8 mouse cellular contexts compared by ENCODE assay signal in the genomic region with DNA sequence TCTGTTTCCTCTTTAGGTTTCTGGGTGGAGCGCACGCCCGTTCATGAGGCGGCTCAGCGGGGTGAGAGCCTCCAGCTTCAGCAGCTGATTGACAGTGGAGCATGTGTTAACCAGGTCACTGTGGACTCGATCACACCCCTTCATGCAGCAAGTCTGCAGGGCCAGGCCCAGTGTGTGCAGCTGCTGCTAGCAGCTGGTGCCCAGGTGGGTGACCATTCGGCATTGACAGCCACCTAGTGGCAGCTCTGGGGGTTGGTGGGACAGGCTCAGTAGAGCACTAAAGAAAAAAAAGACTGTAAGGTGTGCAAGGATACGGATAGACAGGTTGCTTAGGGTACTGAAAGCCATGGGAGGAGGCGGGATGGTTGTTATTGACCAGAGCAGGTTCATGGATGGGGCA. TPM values are rescaled to one million over a fixed set of nuclear protein-coding genes. Genes with fewer than 3 reads are reported as not detected.
A peak's percentile ranks its signal among the peaks of the same experiment; 100 is the strongest.
DNase-seq lines count a peak whose midpoint lies in the region; ATAC-seq and TF ChIP-seq lines count a peak whose summit lies in the region.

No protein-coding gene starts in this region.

- H3K4me2 ChIP-seq in limb, embryonic 15.5 days = no peak overlapping the region
- H3K4me2 ChIP-seq in midbrain, postnatal 0 days (ENCODE audit: low read depth, low read length, poor library complexity, severe bottlenecking) = no peak overlapping the region

- peak; percentile 45 for TF ChIP-seq CTCF in midbrain, postnatal 0 days (IDR thresholded peaks at IDR 0.05)

- no peaks in the 10 kb centered on the region for H3K9me3 ChIP-seq in limb, embryonic 15.5 days
- H3K9me3 ChIP-seq in midbrain, postnatal 0 days (ENCODE audit: low read length) = no peaks in the 10 kb centered on the region

- intact Hi-C loops in gastrocnemius, postnatal 14 days (cut with DNase I; ENCODE audit: low total_unique reads) = no loop called here
- intact Hi-C loops in gastrocnemius, postnatal 36 days (cut with DNase I) = no loop called here

- 0 out of 2 replicates have a peak, but pooled peaks cover 5% of the 10 kb centered on the region for H3K4me1 ChIP-seq in limb, embryonic 15.5 days
- no peaks in the 10 kb centered on the region for H3K4me1 ChIP-seq in midbrain, postnatal 0 days (ENCODE audit: insufficient read depth, low read length)

- no peak overlapping the region for H3K4me3 ChIP-seq in limb, embryonic 15.5 days
- H3K4me3 ChIP-seq in midbrain, postnatal 0 days (ENCODE audit: low read depth, low read length) = no peak overlapping the region

- WGBS in limb, embryonic 15.5 days = 58% methylated on average over 9 of the region's 9 CpGs
- WGBS in midbrain, postnatal 0 days = 82% methylated on average over 9 of the region's 9 CpGs

- no peaks in the 10 kb centered on the region for H3K27me3 ChIP-seq in limb, embryonic 15.5 days
- no peaks in the 10 kb centered on the region for H3K27me3 ChIP-seq in midbrain, postnatal 0 days (ENCODE audit: insufficient read depth, low read length)

- DNase-seq in gastrocnemius, postnatal 14 days = peak; percentile 11
- no peak for DNase-seq in gastrocnemius, postnatal 36 days
- DNase-seq in ES-CJ7 (ENCODE audit: low read depth, low spot score) = peak; percentile 57
- peak; percentile 43 for DNase-seq in heart, postnatal 4 days
- no peak for DNase-seq in midbrain, postnatal 0 days (ENCODE audit: low spot score)
- no peak for DNase-seq in cerebellum, adult 18-20 months
- no peak for DNase-seq in gastrocnemius, postnatal 25 days

- no peak overlapping the region for H3K27ac ChIP-seq in limb, embryonic 15.5 days
- H3K27ac ChIP-seq in midbrain, postnatal 0 days (ENCODE audit: low read depth, low read length) = no peak overlapping the region

- H3K9ac ChIP-seq in limb, embryonic 15.5 days = no peak overlapping the region
- H3K9ac ChIP-seq in midbrain, postnatal 0 days (replicated peaks; ENCODE audit: low read length, poor library complexity, severe bottlenecking) = no peak overlapping the region

- 0 out of 2 replicates have a peak, but pooled peaks have one; percentile 30 for ATAC-seq in limb, embryonic 15.5 days (ENCODE audit: insufficient number of reproducible peaks, low FRiP score, low TSS enrichment, low read depth)
- peak; percentile 41; the same call in 1 of the 2 replicates for ATAC-seq in midbrain, postnatal 0 days (ENCODE audit: low FRiP score)

- 0 out of 2 replicates have a peak, but pooled peaks cover 2% of the 10 kb centered on the region for H3K36me3 ChIP-seq in limb, embryonic 15.5 days
- peaks cover 3% of the 10 kb centered on the region for H3K36me3 ChIP-seq in midbrain, postnatal 0 days (ENCODE audit: insufficient read depth, low read length)

RNA-seq across cellular contexts. Expression of a gene that starts 8.2 kb away (rescaled TPM):
- total RNA-seq in gastrocnemius, postnatal 14 days (2021) = 1 to 10 TPM; 5.4 to 6.5 TPM
- 10 to 100 TPM; 11.1 to 14.2 TPM for total RNA-seq in gastrocnemius, postnatal 36 days (2021)
- total RNA-seq in heart, postnatal 4 days (2021) = 1 to 10 TPM; 5.4 to 8.4 TPM
- polyA plus RNA-seq in limb, embryonic 15.5 days (2015; fragmentation: Nextera tagmentation; extraction: Ambion mirVana) = 10.1 and 11.9 TPM in 2 replicates
- 10.9 and 16.8 TPM in 2 replicates for total RNA-seq in midbrain, postnatal 0 days (2014; rRNA removed)
- polyA plus RNA-seq in midbrain, postnatal 0 days (2015; fragmentation: Nextera tagmentation; extraction: Ambion mirVana) = 15.1 and 17.3 TPM in 2 replicates
- total RNA-seq in gastrocnemius, postnatal 25 days (2021) = 10 to 100 TPM in 1 of 2 experiments, 1 to 10 TPM in 1; 9.9 to 10.4 TPM

RNA-seq across cellular contexts. Expression of a gene that starts 31.1 kb away (rescaled TPM):
- total RNA-seq in gastrocnemius, postnatal 14 days (2021) = 10 to 100 TPM in 1 of 2 experiments, 1 to 10 TPM in 1; 8.8 to 10.7 TPM
- total RNA-seq in gastrocnemius, postnatal 36 days (2021) = 1 to 10 TPM; 5.5 to 7.4 TPM
- total RNA-seq in heart, postnatal 4 days (2021) = 10 to 100 TPM; 20.8 to 22.1 TPM
- polyA plus RNA-seq in limb, embryonic 15.5 days (2015; fragmentation: Nextera tagmentation; extraction: Ambion mirVana) = 15.3 and 15.7 TPM in 2 replicates
- total RNA-seq in midbrain, postnatal 0 days (2014; rRNA removed) = 34.9 and 40.8 TPM in 2 replicates
- 6.8 and 10.1 TPM in 2 replicates for polyA plus RNA-seq in midbrain, postnatal 0 days (2015; fragmentation: Nextera tagmentation; extraction: Ambion mirVana)
- total RNA-seq in gastrocnemius, postnatal 25 days (2021) = 1 to 10 TPM; 6.6 to 7.6 TPM

Comparison
In these comparisons a context has a peak if more than half of its experiments do, and no peak if none do; other contexts are left out.
1. DNase-seq: peak in gastrocnemius, postnatal 14 days (single experiment), ES-CJ7 (single experiment) and heart, postnatal 4 days (single experiment); none in gastrocnemius, postnatal 36 days (0 of 2), midbrain, postnatal 0 days (single experiment), cerebellum, adult 18-20 months (0 of 2) and gastrocnemius, postnatal 25 days (single experiment).